Comparison of ENCODE assay signal across 24 mouse cellular contexts in the genomic region with DNA sequence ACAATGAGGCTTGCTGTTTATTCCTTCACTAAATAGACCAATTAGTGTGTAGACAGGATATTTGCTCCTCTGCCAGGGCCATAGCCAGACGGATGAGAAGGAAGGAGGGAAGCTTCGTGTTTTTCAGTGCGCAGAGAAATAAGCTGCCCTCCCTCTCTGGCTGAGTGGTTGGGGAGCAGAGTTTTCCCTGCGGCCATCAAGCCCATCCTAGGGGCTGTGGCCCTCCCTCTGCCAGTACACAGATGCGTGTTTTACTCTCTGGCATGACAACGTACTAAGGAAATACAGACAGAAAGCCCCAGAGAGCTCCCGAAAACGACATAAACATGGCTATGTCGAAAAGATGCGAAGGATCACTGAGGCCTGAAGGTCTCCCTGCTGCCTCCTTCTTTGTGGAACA.
DNase-seq lines count a peak whose midpoint lies in the region; ATAC-seq and TF ChIP-seq lines count a peak whose summit lies in the region.
"Had no signal": no experiment of that assay in that cellular context is flagged by ENCODE, and none has a peak within 500 bp of the region (broad histone marks: within the 10 kb centered on the region; RNA-seq: fewer than 3 reads in every experiment).

No protein-coding gene starts in this region.

- no peaks in the 10 kb centered on the region for H3K9me3 ChIP-seq in forebrain, embryonic 12.5 days
- no peaks in the 10 kb centered on the region for H3K9me3 ChIP-seq in forebrain, embryonic 15.5 days
- H3K9me3 ChIP-seq in forebrain, embryonic 13.5 days (replicated peaks), result no peaks in the 10 kb centered on the region
- no peaks in the 10 kb centered on the region for H3K9me3 ChIP-seq in forebrain, postnatal 0 days (ENCODE audit: low read length)
- H3K9me3 ChIP-seq: embryonic facial prominence, embryonic 13.5 days; heart, embryonic 10.5 days; hindbrain, embryonic 13.5 days had no signal

- WGBS in forebrain, embryonic 12.5 days, result 55% methylated on average over 10 of the region's 10 CpGs
- WGBS in forebrain, embryonic 15.5 days, result 42% methylated on average over 10 of the region's 10 CpGs
- WGBS in forebrain, embryonic 13.5 days, result 43% methylated on average over 10 of the region's 10 CpGs
- WGBS in forebrain, postnatal 0 days, result 27% methylated on average over 10 of the region's 10 CpGs

- H3K4me1 ChIP-seq in forebrain, embryonic 12.5 days, result no peaks in the 10 kb centered on the region; the same call in 1 of the 2 replicates
- H3K4me1 ChIP-seq in forebrain, embryonic 15.5 days, result peaks cover 8% of the 10 kb centered on the region
- peaks cover 14% of the 10 kb centered on the region for H3K4me1 ChIP-seq in forebrain, embryonic 13.5 days
- H3K4me1 ChIP-seq in forebrain, postnatal 0 days (ENCODE audit: insufficient read depth), result peaks cover 4% of the 10 kb centered on the region; the same call in 1 of the 2 replicates
- H3K4me1 ChIP-seq: embryonic facial prominence, embryonic 13.5 days; heart, embryonic 10.5 days had no signal

- H3K9ac ChIP-seq in forebrain, embryonic 12.5 days, result no peak overlapping the region
- no peak overlapping the region for H3K9ac ChIP-seq in forebrain, embryonic 15.5 days (replicated peaks)
- no peak overlapping the region for H3K9ac ChIP-seq in forebrain, embryonic 13.5 days
- no peak overlapping the region for H3K9ac ChIP-seq in forebrain, postnatal 0 days
- H3K9ac ChIP-seq: embryonic facial prominence, embryonic 13.5 days; hindbrain, embryonic 13.5 days had no signal

- no peak for TF ChIP-seq CTCF in brain, embryonic 14.5 days (IDR thresholded peaks at IDR 0.05; ENCODE audit: borderline replicate concordance, extremely low read depth, insufficient read depth, insufficient read length)
- TF ChIP-seq CTCF in forebrain, postnatal 0 days (IDR thresholded peaks at IDR 0.05; ENCODE audit: low read depth), result no peak

- no peak overlapping the region for H3K4me2 ChIP-seq in forebrain, embryonic 12.5 days
- H3K4me2 ChIP-seq in forebrain, embryonic 15.5 days (replicated peaks), result no peak overlapping the region
- H3K4me2 ChIP-seq in forebrain, embryonic 13.5 days, result peak overlapping the region; percentile 27
- no peak overlapping the region for H3K4me2 ChIP-seq in forebrain, postnatal 0 days (ENCODE audit: low read depth)
- H3K4me2 ChIP-seq: embryonic facial prominence, embryonic 13.5 days; hindbrain, embryonic 13.5 days had no signal

- H3K36me3 ChIP-seq in forebrain, embryonic 12.5 days (replicated peaks), result no peaks in the 10 kb centered on the region
- no peaks in the 10 kb centered on the region for H3K36me3 ChIP-seq in forebrain, embryonic 15.5 days
- no peaks in the 10 kb centered on the region for H3K36me3 ChIP-seq in forebrain, embryonic 13.5 days (ENCODE audit: poor library complexity, severe bottlenecking)
- no peaks in the 10 kb centered on the region for H3K36me3 ChIP-seq in forebrain, postnatal 0 days (ENCODE audit: insufficient read depth)
- H3K36me3 ChIP-seq: embryonic facial prominence, embryonic 13.5 days; heart, embryonic 10.5 days; hindbrain, embryonic 13.5 days had no signal

- ATAC-seq in forebrain, embryonic 12.5 days (ENCODE audit: low FRiP score), result no peak
- ATAC-seq in forebrain, embryonic 15.5 days (replicated peaks), result no peak
- ATAC-seq in forebrain, embryonic 13.5 days, result no peak
- 0 out of 2 replicates have a peak, but pooled peaks have one; percentile 10 for ATAC-seq in forebrain, postnatal 0 days
- ATAC-seq: activated CD4-positive, CD25-positive, alpha-beta regulatory T cell, adult 4 months; CD4-positive, CD25-positive, alpha-beta regulatory T cell, adult 4 months; hindbrain, postnatal 0 days; inflammation-experienced regulatory T-cells, adult 6 months; intestine, embryonic 16.5 days had no signal

- no peak for TF ChIP-seq POLR2A in brain, embryonic 14.5 days (IDR thresholded peaks at IDR 0.05; ENCODE audit: borderline replicate concordance, extremely low read depth, insufficient read depth, insufficient read length, poor library complexity, severe bottlenecking)

- H3K27ac ChIP-seq in forebrain, embryonic 12.5 days, result peak overlapping the region; percentile 31; the same call in 1 of the 2 replicates
- H3K27ac ChIP-seq in forebrain, embryonic 15.5 days (replicated peaks), result no peak overlapping the region
- 0 out of 2 replicates have a peak overlapping the region, but pooled peaks have one; percentile 20 for H3K27ac ChIP-seq in forebrain, embryonic 13.5 days
- H3K27ac ChIP-seq in forebrain, postnatal 0 days (ENCODE audit: low read depth, low read length), result no peak overlapping the region
- H3K27ac ChIP-seq: embryonic facial prominence, embryonic 13.5 days; heart, adult 2 months; heart, embryonic 10.5 days; hindbrain, embryonic 13.5 days; hindbrain, postnatal 0 days had no signal

- DNase-seq in brain, embryonic 14.5 days (ENCODE audit: low read depth), result peak; percentile 55
- peak; percentile 8 for DNase-seq in forebrain, postnatal 0 days
- no peak for DNase-seq in T-cell, adult 2 months (ENCODE audit: low spot score)
- DNase-seq: adrenal gland, adult 8-10 months; adrenal gland, postnatal 36 days; cerebellum, adult 11 months; cerebellum, adult 2 months; cerebellum, adult 9-11 months; cerebellum, postnatal 25 days; gastrocnemius, postnatal 25 days; heart, adult 2 months; kidney, adult 18-20 months; kidney, adult 9 months had no signal

- peaks cover 25% of the 10 kb centered on the region; the same call in 1 of the 2 replicates for H3K27me3 ChIP-seq in forebrain, embryonic 12.5 days
- 0 out of 2 replicates have a peak, but pooled peaks cover 3% of the 10 kb centered on the region for H3K27me3 ChIP-seq in forebrain, embryonic 15.5 days
- H3K27me3 ChIP-seq in forebrain, embryonic 13.5 days, result peaks cover 18% of the 10 kb centered on the region
- no peaks in the 10 kb centered on the region for H3K27me3 ChIP-seq in forebrain, postnatal 0 days (ENCODE audit: insufficient read depth, low read length)
- H3K27me3 ChIP-seq: embryonic facial prominence, embryonic 13.5 days; hindbrain, embryonic 13.5 days had no signal

- H3K4me3 ChIP-seq in forebrain, embryonic 12.5 days (replicated peaks), result no peak overlapping the region
- H3K4me3 ChIP-seq in forebrain, embryonic 15.5 days, result no peak overlapping the region
- no peak overlapping the region for H3K4me3 ChIP-seq in forebrain, embryonic 13.5 days
- H3K4me3 ChIP-seq in forebrain, postnatal 0 days (ENCODE audit: low read depth, low read length), result no peak overlapping the region
- H3K4me3 ChIP-seq: embryonic facial prominence, embryonic 13.5 days; heart, adult 2 months; heart, embryonic 10.5 days; hindbrain, embryonic 13.5 days had no signal

Comparison
In these comparisons a context has a peak if more than half of its experiments do, and no peak if none do; other contexts are left out.
1. H3K27ac ChIP-seq: peak in forebrain, embryonic 12.5 days (single experiment) and forebrain, embryonic 13.5 days (single experiment); none in forebrain, embryonic 15.5 days (single experiment) and forebrain, postnatal 0 days (single experiment).